Mouse (Mus musculus) forebrain, embryonic 11.5 days (tissue): Measurements from ENCODE around the gene Gm10959. TPM values are rescaled to one million over a fixed set of nuclear protein-coding genes. Genes with fewer than 3 reads are reported as not detected.
"Not testable (repeated sequence)": the region's sequence is repeated elsewhere in the genome, so short reads cannot be mapped to it uniquely, and the experiment has no call there.

Source experiments
- ATAC-seq: fragments of 200-750 bp; cut with Nextera tagmentation; replicated peaks from 2 replicates; pipeline ENCODE4 v1.8.0; 2017; ENCODE audit warnings: moderate TSS enrichment; ENCODE audit not compliant: low FRiP score
- DNase-seq: peaks from one replicate; pipeline ENCODE4 v3.0.0-alpha.2; 2017; ENCODE audit warnings: low spot score
- H3K27ac ChIP-seq: fragments of 300-500 bp; sonication (generic); 2 replicates; pipeline ENCODE4 v1.5.1; 2014; ENCODE audit warnings: low read depth, low read length
- H3K27me3 ChIP-seq: fragments of 300-500 bp; sonication (generic); 2 replicates; pipeline ENCODE4 v1.6.1; 2014; ENCODE audit warnings: mild to moderate bottlenecking, low read length, mixed read lengths; ENCODE audit not compliant: control insufficient read depth, insufficient read depth
- H3K36me3 ChIP-seq: fragments of 300-500 bp; sonication (generic); 2 replicates; pipeline ENCODE4 v1.6.1; 2014; ENCODE audit warnings: mild to moderate bottlenecking, low read length, moderate library complexity, mixed read lengths; ENCODE audit not compliant: control insufficient read depth, insufficient read depth
- H3K4me1 ChIP-seq: fragments of 300-500 bp; sonication (generic); replicated peaks from 2 replicates; pipeline ENCODE4 v1.6.1; 2014; ENCODE audit warnings: low read length, mixed read lengths; ENCODE audit not compliant: control insufficient read depth, insufficient read depth
- H3K4me2 ChIP-seq: fragments of 300-500 bp; sonication (generic); 2 replicates; pipeline ENCODE4 v1.6.1; 2014; ENCODE audit warnings: low read depth, mild to moderate bottlenecking, low read length, moderate library complexity, mixed read lengths; ENCODE audit not compliant: severe bottlenecking
- H3K4me3 ChIP-seq: fragments of 300-500 bp; sonication (generic); 2 replicates; pipeline ENCODE4 v1.5.1; 2014; ENCODE audit warnings: low read depth, low read length
- H3K9ac ChIP-seq: fragments of 300-500 bp; sonication (generic); 2 replicates; pipeline ENCODE4 v1.6.1; 2014; ENCODE audit warnings: low read length
- H3K9me3 ChIP-seq: fragments of 300-500 bp; sonication (generic); 2 replicates; pipeline ENCODE4 v1.6.1; 2016; ENCODE audit warnings: low read length, mixed read lengths; ENCODE audit not compliant: control insufficient read depth
- WGBS: fragments of 180-500 bp; shearing (Covaris S2); extraction: QIAGEN DNeasy Blood & Tissue Kit; methylation state at CpG from one replicate; pipeline ENCODE4 v1.1.7; 2014; 5-methylcytosine and 5-hydroxymethylcytosine counted together
- polyA plus RNA-seq: library from polyadenylated mRNA; unstranded; fragments of >200 nt; fragmentation: Nextera tagmentation; extraction: Ambion mirVana; gene quantifications from 2 replicates; pipeline ENCODE4 v1.2.1, GENCODE M21; 2014

The Gm10959 gene
- not detected in 2 replicates for polyA plus RNA-seq

- H3K4me2 ChIP-seq, result no peak within 1 kb of the TSS
- no peak within 1 kb of the TSS for H3K4me3 ChIP-seq
- H3K27me3 ChIP-seq, result no peaks in the 10 kb centered on the region
- 89% methylated on average over 8 of the region's 8 CpGs for WGBS
- H3K9ac ChIP-seq, result no peak within 1 kb of the TSS
- DNase-seq, result no peak
- no peaks in the 10 kb centered on the region for H3K36me3 ChIP-seq
- ATAC-seq, result no peak
- H3K4me1 ChIP-seq, result no peaks in the 10 kb centered on the region
- H3K9me3 ChIP-seq, result no peaks in the 10 kb centered on the region
- H3K27ac ChIP-seq, result no peak within 1 kb of the TSS
These were observed at the start of gene Gm10959 for GRCm38 (mm10) chr3:122919260-122919659. Gm10959 (minus strand) TSS chr3:122919360.

- Histone ChIP-seq H3K4me2 (no peak overlapping the region), H3K36me3 (no peaks in the 10 kb centered on the region), H3K4me3 (no peak overlapping the region), H3K4me1 (no peaks in the 10 kb centered on the region), H3K27ac (no peak overlapping the region), H3K9ac (no peak overlapping the region), H3K9me3 (no peaks in the 10 kb centered on the region), H3K27me3 (no peaks in the 10 kb centered on the region)
- DNase-seq (no peak), ATAC-seq (no peak)
- WGBS, result 94% methylated on average over 9 of the region's 9 CpGs
These were observed 49.2 kb upstream of the Gm10959 start for GRCm38 (mm10) chr3:122968391-122968790.

GRCm38 (mm10) chr3:122964301-122964700 is 45.1 kb upstream of the Gm10959 start:
- 86% methylated on average over 5 of the region's 5 CpGs for WGBS
- no peak for DNase-seq
- H3K4me2 ChIP-seq, result no peak overlapping the region
- no peak for ATAC-seq
- no peak overlapping the region for H3K9ac ChIP-seq
- H3K9me3 ChIP-seq, result no peaks in the 10 kb centered on the region
- no peak overlapping the region for H3K27ac ChIP-seq
- no peaks in the 10 kb centered on the region for H3K27me3 ChIP-seq
- no peak overlapping the region for H3K4me3 ChIP-seq
- H3K4me1 ChIP-seq, result no peaks in the 10 kb centered on the region
- H3K36me3 ChIP-seq, result no peaks in the 10 kb centered on the region

- Histone ChIP-seq H3K27me3 (no peaks in the 10 kb centered on the region), H3K4me3 (no peak overlapping the region), H3K36me3 (no peaks in the 10 kb centered on the region; the same call in 1 of the 2 replicates), H3K27ac (no peak overlapping the region), H3K9ac (no peak overlapping the region), H3K9me3 (no peaks in the 10 kb centered on the region), H3K4me1 (no peaks in the 10 kb centered on the region), H3K4me2 (no peak overlapping the region)
- no peak for DNase-seq
- 89% methylated on average over 2 of the region's 2 CpGs for WGBS
- no peak for ATAC-seq
These were observed 31.0 kb upstream of the Gm10959 start for GRCm38 (mm10) chr3:122950129-122950528.

GRCm38 (mm10) chr3:122943387-122943890 is 24.3 kb upstream of the Gm10959 start:
- no peaks in the 10 kb centered on the region for H3K9me3 ChIP-seq
- no peak overlapping the region for H3K27ac ChIP-seq
- H3K4me2 ChIP-seq, result no peak overlapping the region
- H3K4me1 ChIP-seq, result no peaks in the 10 kb centered on the region
- H3K9ac ChIP-seq, result no peak overlapping the region
- 84% methylated on average over 6 of the region's 6 CpGs for WGBS
- DNase-seq (no peak), ATAC-seq (no peak)
- no peak overlapping the region for H3K4me3 ChIP-seq
- H3K36me3 ChIP-seq, result no peaks in the 10 kb centered on the region; the same call in 1 of the 2 replicates
- H3K27me3 ChIP-seq, result no peaks in the 10 kb centered on the region

- whole genome bisulfite sequencing, result 85% methylated on average over 2 of the region's 2 CpGs
- no peak for DNase-seq
These were observed 20.1 kb upstream of the Gm10959 start for GRCm38 (mm10) chr3:122939215-122939614.

GRCm38 (mm10) chr3:122937176-122937575 is 18.0 kb upstream of the Gm10959 start:
- not testable (repeated sequence) for H3K4me2 ChIP-seq, H3K9me3 ChIP-seq, H3K27ac ChIP-seq, ATAC-seq, H3K36me3 ChIP-seq, DNase-seq, H3K4me1 ChIP-seq, H3K9ac ChIP-seq, H3K4me3 ChIP-seq, H3K27me3 ChIP-seq
- WGBS, result 71% methylated on average over 13 of the region's 13 CpGs

More at GRCm38 (mm10) chr3:122939215-122939614, 20.1 kb upstream of the Gm10959 start:
- no peak overlapping the region for H3K4me2 ChIP-seq
- H3K36me3 ChIP-seq, result no peaks in the 10 kb centered on the region
- no peak overlapping the region for H3K4me3 ChIP-seq
- no peaks in the 10 kb centered on the region for H3K9me3 ChIP-seq
- ATAC-seq, result no peak
- no peaks in the 10 kb centered on the region for H3K4me1 ChIP-seq
- H3K27me3 ChIP-seq, result no peaks in the 10 kb centered on the region
- H3K9ac ChIP-seq, result no peak overlapping the region
- no peak overlapping the region for H3K27ac ChIP-seq

GRCm38 (mm10) chr3:122932466-122932865 is 13.3 kb upstream of the Gm10959 start:
- Histone ChIP-seq H3K36me3 (no peaks in the 10 kb centered on the region), H3K9ac (no peak overlapping the region), H3K27ac (no peak overlapping the region), H3K4me3 (no peak overlapping the region), H3K27me3 (no peaks in the 10 kb centered on the region), H3K9me3 (no peaks in the 10 kb centered on the region), H3K4me1 (no peaks in the 10 kb centered on the region), H3K4me2 (no peak overlapping the region)
- DNase-seq, result no peak
- ATAC-seq, result no peak
- 95% methylated on average over 1 of the region's 1 CpGs for WGBS

GRCm38 (mm10) chr3:122929723-122930122 is 10.6 kb upstream of the Gm10959 start:
- Histone ChIP-seq H3K4me2 (no peak overlapping the region), H3K9me3 (no peaks in the 10 kb centered on the region), H3K27me3 (no peaks in the 10 kb centered on the region), H3K9ac (no peak overlapping the region), H3K4me1 (peaks cover 2% of the 10 kb centered on the region; the same call in 1 of the 2 replicates), H3K27ac (no peak overlapping the region), H3K4me3 (no peak overlapping the region), H3K36me3 (no peaks in the 10 kb centered on the region)
- ATAC-seq, result no peak
- DNase-seq, result no peak
- 92% methylated on average over 6 of the region's 6 CpGs for WGBS
